Comparison of ENCODE assay signal across 9 mouse cellular contexts in genomic region chr4:62612601-62613501, GRCm38 (mm10). TPM values are rescaled to one million over a fixed set of nuclear protein-coding genes. Genes with fewer than 3 reads are reported as not detected.
DNase-seq lines count a peak whose midpoint lies in the region; ATAC-seq lines count a peak whose summit lies in the region.
"Had no signal": no experiment of that assay in that cellular context is flagged by ENCODE, and none has a peak within 500 bp of the region (broad histone marks: within the 10 kb centered on the region; RNA-seq: fewer than 3 reads in every experiment).

No protein-coding gene starts in this region.

- H3K27me3 ChIP-seq in heart, embryonic 16.5 days (ENCODE audit: control insufficient read depth, insufficient read depth, low read length): peaks cover 15% of the 10 kb centered on the region; the same call in 1 of the 2 replicates
- no peaks in the 10 kb centered on the region for H3K27me3 ChIP-seq in embryonic facial prominence, embryonic 12.5 days
- no peaks in the 10 kb centered on the region for H3K27me3 ChIP-seq in hindbrain, embryonic 16.5 days (replicated peaks; ENCODE audit: control insufficient read depth, insufficient read depth, low read length)
- H3K27me3 ChIP-seq in limb, embryonic 11.5 days (ENCODE audit: control insufficient read depth, insufficient read depth, low read length): no peaks in the 10 kb centered on the region
- H3K27me3 ChIP-seq in neural tube, embryonic 15.5 days (replicated peaks): no peaks in the 10 kb centered on the region

- H3K36me3 ChIP-seq in heart, embryonic 16.5 days (ENCODE audit: control insufficient read depth, insufficient read depth): no peaks in the 10 kb centered on the region
- no peaks in the 10 kb centered on the region for H3K36me3 ChIP-seq in embryonic facial prominence, embryonic 12.5 days
- no peaks in the 10 kb centered on the region for H3K36me3 ChIP-seq in hindbrain, embryonic 16.5 days (ENCODE audit: control insufficient read depth, insufficient read depth, low read length)
- H3K36me3 ChIP-seq in limb, embryonic 11.5 days (ENCODE audit: control insufficient read depth, insufficient read depth, low read length): no peaks in the 10 kb centered on the region
- H3K36me3 ChIP-seq in neural tube, embryonic 15.5 days: no peaks in the 10 kb centered on the region

- no peak overlapping the region for H3K9ac ChIP-seq in heart, embryonic 16.5 days (ENCODE audit: low read length)
- H3K9ac ChIP-seq in embryonic facial prominence, embryonic 12.5 days: no peak overlapping the region; the same call in 1 of the 2 replicates
- peak overlapping the region; percentile 24 for H3K9ac ChIP-seq in hindbrain, embryonic 16.5 days (ENCODE audit: low read depth, low read length)
- no peak overlapping the region for H3K9ac ChIP-seq in limb, embryonic 11.5 days (ENCODE audit: low read length)
- no peak overlapping the region; the same call in 1 of the 2 replicates for H3K9ac ChIP-seq in neural tube, embryonic 15.5 days (replicated peaks)

- peak overlapping the region; percentile 25; the same call in 1 of the 2 replicates for H3K27ac ChIP-seq in heart, embryonic 16.5 days (ENCODE audit: low read length)
- peak overlapping the region; percentile 67 for H3K27ac ChIP-seq in embryonic facial prominence, embryonic 12.5 days
- H3K27ac ChIP-seq in hindbrain, embryonic 16.5 days (ENCODE audit: low read depth, low read length): peak overlapping the region; percentile 76
- H3K27ac ChIP-seq in limb, embryonic 11.5 days (replicated peaks; ENCODE audit: low read depth, low read length): no peak overlapping the region
- peak overlapping the region; percentile 77 for H3K27ac ChIP-seq in neural tube, embryonic 15.5 days (replicated peaks)

- 70% methylated on average over 22 of the region's 22 CpGs for WGBS in heart, embryonic 16.5 days
- 51% methylated on average over 22 of the region's 22 CpGs for WGBS in embryonic facial prominence, embryonic 12.5 days
- WGBS in hindbrain, embryonic 16.5 days: 21% methylated on average over 22 of the region's 22 CpGs
- 21% methylated on average over 22 of the region's 22 CpGs for WGBS in limb, embryonic 11.5 days
- WGBS in neural tube, embryonic 15.5 days: 9% methylated on average over 22 of the region's 22 CpGs

- H3K4me3 ChIP-seq in heart, embryonic 16.5 days (ENCODE audit: low read length): no peak overlapping the region
- H3K4me3 ChIP-seq in embryonic facial prominence, embryonic 12.5 days: no peak overlapping the region
- H3K4me3 ChIP-seq in hindbrain, embryonic 16.5 days (ENCODE audit: low read length): no peak overlapping the region
- H3K4me3 ChIP-seq in limb, embryonic 11.5 days (ENCODE audit: low read depth, low read length): no peak overlapping the region
- H3K4me3 ChIP-seq in neural tube, embryonic 15.5 days (replicated peaks): no peak overlapping the region
- H3K4me3 ChIP-seq: myocyte had no signal

- no peak for DNase-seq in heart, adult 8-10 months (ENCODE audit: low spot score)
- DNase-seq in limb, embryonic 11.5 days (ENCODE audit: low spot score): peak; percentile 34
- DNase-seq in urinary bladder, postnatal 36 days (ENCODE audit: low spot score in 2 of 2): no peak

- H3K9me3 ChIP-seq in heart, embryonic 16.5 days (replicated peaks; ENCODE audit: control insufficient read depth, low read length): no peaks in the 10 kb centered on the region
- no peaks in the 10 kb centered on the region for H3K9me3 ChIP-seq in embryonic facial prominence, embryonic 12.5 days
- no peaks in the 10 kb centered on the region for H3K9me3 ChIP-seq in hindbrain, embryonic 16.5 days (ENCODE audit: control insufficient read depth, low read length)
- no peaks in the 10 kb centered on the region for H3K9me3 ChIP-seq in limb, embryonic 11.5 days (ENCODE audit: control insufficient read depth, low read length)
- no peaks in the 10 kb centered on the region for H3K9me3 ChIP-seq in neural tube, embryonic 15.5 days (replicated peaks)

- H3K4me1 ChIP-seq in heart, embryonic 16.5 days (ENCODE audit: control insufficient read depth, insufficient read depth, low read length): peaks cover 26% of the 10 kb centered on the region
- H3K4me1 ChIP-seq in embryonic facial prominence, embryonic 12.5 days: peaks cover 25% of the 10 kb centered on the region
- H3K4me1 ChIP-seq in hindbrain, embryonic 16.5 days (ENCODE audit: control insufficient read depth, insufficient read depth, low read depth, low read length): peaks cover 23% of the 10 kb centered on the region
- peaks cover 15% of the 10 kb centered on the region for H3K4me1 ChIP-seq in limb, embryonic 11.5 days (ENCODE audit: control insufficient read depth, insufficient read depth, low read length)
- H3K4me1 ChIP-seq in neural tube, embryonic 15.5 days: peaks cover 45% of the 10 kb centered on the region

- ATAC-seq in heart, embryonic 16.5 days (replicated peaks; ENCODE audit: extremely low read depth, insufficient read depth, low FRiP score): no peak
- ATAC-seq in embryonic facial prominence, embryonic 12.5 days (ENCODE audit: insufficient number of reproducible peaks, insufficient read depth, low FRiP score, low TSS enrichment): no peak
- ATAC-seq in hindbrain, embryonic 16.5 days: peak; percentile 93
- ATAC-seq in limb, embryonic 11.5 days (ENCODE audit: insufficient number of reproducible peaks, low FRiP score, low TSS enrichment, low read depth): no peak
- ATAC-seq in neural tube, embryonic 15.5 days (ENCODE audit: low FRiP score): peak; percentile 81
- no peak for ATAC-seq in megakaryocyte-erythroid progenitor cell, adult 5-6 weeks (replicated peaks; ENCODE audit: low FRiP score, low TSS enrichment, poor library complexity, severe bottlenecking)

- H3K4me2 ChIP-seq in heart, embryonic 16.5 days (ENCODE audit: low read depth, low read length): no peak overlapping the region
- H3K4me2 ChIP-seq in embryonic facial prominence, embryonic 12.5 days (replicated peaks): peak overlapping the region; percentile 9
- H3K4me2 ChIP-seq in hindbrain, embryonic 16.5 days (ENCODE audit: low read length): peak overlapping the region; percentile 26
- peak overlapping the region; percentile 18; the same call in 1 of the 2 replicates for H3K4me2 ChIP-seq in limb, embryonic 11.5 days (ENCODE audit: low read depth, severe bottlenecking)
- H3K4me2 ChIP-seq in neural tube, embryonic 15.5 days: peak overlapping the region; percentile 39

RNA-seq across cellular contexts. Expression of gene Rgs3, which starts 53.2 kb away (rescaled TPM):
- 62.8 and 63.1 TPM in 2 replicates for polyA plus RNA-seq in heart, embryonic 16.5 days (2015; fragmentation: Nextera tagmentation; extraction: Ambion mirVana)
- total RNA-seq in heart, adult 8-10 months (2022): 10 to 100 TPM; 25.6 to 34.3 (median 30.5) TPM
- polyA plus RNA-seq in embryonic facial prominence, embryonic 12.5 days (2016; fragmentation: Nextera tagmentation; extraction: Ambion mirVana): 45.0 and 45.2 TPM in 2 replicates
- polyA plus RNA-seq in hindbrain, embryonic 16.5 days (2015; fragmentation: Nextera tagmentation; extraction: Ambion mirVana): 58.1 and 64.6 TPM in 2 replicates
- 20.1 and 22.9 TPM in 2 replicates for polyA plus RNA-seq in limb, embryonic 11.5 days (2014; fragmentation: Nextera tagmentation; extraction: Ambion mirVana)
- 49.2 and 53.8 TPM in 2 replicates for polyA plus RNA-seq in neural tube, embryonic 15.5 days (2015; fragmentation: Nextera tagmentation; extraction: Ambion mirVana)
- 0.68 and 11.0 TPM in 2 replicates for total RNA-seq in megakaryocyte-erythroid progenitor cell, adult 5-6 weeks (2014; fragmentation: Nextera tagmentation)
- 2.9 and 5.0 TPM in 2 replicates for total RNA-seq in megakaryocyte-erythroid progenitor cell, adult 5-6 weeks (2017)

Comparison
In these comparisons a context has a peak if more than half of its experiments do, and no peak if none do; other contexts are left out.
1. ATAC-seq: peak in hindbrain, embryonic 16.5 days (single experiment) and neural tube, embryonic 15.5 days (single experiment); none in heart, embryonic 16.5 days (single experiment), embryonic facial prominence, embryonic 12.5 days (single experiment), limb, embryonic 11.5 days (single experiment) and megakaryocyte-erythroid progenitor cell, adult 5-6 weeks (single experiment).